Mouse (Mus musculus): ENCODE data around the gene Spred2. TPM values are rescaled to one million over a fixed set of nuclear protein-coding genes. Genes with fewer than 3 reads are reported as not detected.

The Spred2 gene
- 13.8 and 18.1 TPM in 2 replicates for total RNA-seq (2023)

GRCm38 (mm10) chr11:19923888-19924756 lies at the start of gene Spred2:
TSS of gene Spred2 (plus strand) at chr11:19924375.

Other genes starting within 250 kb of the Spred2 start
- gene Actr2, start 188.5 kb downstream of the Spred2 start, total RNA-seq (2023): 402 and 419 TPM in 2 replicates

All from neutrophil, adult 65 days (primary cell).